Comparison of ENCODE assay signal across 11 mouse cellular contexts in the genomic region with DNA sequence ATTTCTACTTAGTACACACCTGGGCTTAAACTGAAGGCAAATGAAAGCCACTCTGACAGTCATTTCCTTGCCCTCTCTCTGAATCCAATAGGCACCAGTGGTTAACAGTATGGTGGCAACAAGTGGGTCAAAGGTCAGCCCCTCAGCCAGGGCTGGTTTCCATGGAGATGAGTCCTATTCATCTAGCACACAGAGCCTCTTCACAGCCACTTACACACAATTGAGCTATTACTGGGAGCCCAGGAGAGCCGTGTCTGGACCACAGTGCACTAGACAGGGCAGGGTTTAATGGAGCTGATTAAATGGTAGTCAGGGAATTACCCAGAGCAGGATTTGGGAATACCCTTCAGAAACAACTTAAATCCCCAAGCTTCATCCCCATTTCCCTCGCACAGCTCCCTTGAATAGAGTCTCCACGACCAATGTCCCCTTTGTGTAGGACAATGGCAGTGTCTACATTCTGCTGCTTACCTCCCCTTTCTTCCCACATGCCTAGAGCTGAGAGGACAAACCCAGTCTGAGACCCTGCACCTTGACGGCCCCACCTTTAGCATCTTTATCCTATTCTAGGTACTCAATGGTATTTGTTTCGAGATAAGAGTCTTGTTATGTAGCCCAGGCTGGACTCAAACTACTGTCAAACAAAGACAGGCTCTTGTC.
DNase-seq lines count a peak whose midpoint lies in the region; ATAC-seq and TF ChIP-seq lines count a peak whose summit lies in the region.
"Had no signal": no experiment of that assay in that cellular context is flagged by ENCODE, and none has a peak within 500 bp of the region (broad histone marks: within the 10 kb centered on the region; RNA-seq: fewer than 3 reads in every experiment).

No protein-coding gene starts in this region.

- no peak overlapping the region for H3K9ac ChIP-seq in forebrain, postnatal 0 days
- H3K9ac ChIP-seq in midbrain, embryonic 13.5 days (replicated peaks), result no peak overlapping the region
- H3K9ac ChIP-seq: embryonic facial prominence, embryonic 12.5 days had no signal

- no peaks in the 10 kb centered on the region for H3K36me3 ChIP-seq in testis, adult 2 months (ENCODE audit: control insufficient read depth, insufficient read depth, low read length)
- H3K36me3 ChIP-seq in forebrain, postnatal 0 days (ENCODE audit: insufficient read depth), result no peaks in the 10 kb centered on the region
- H3K36me3 ChIP-seq in midbrain, embryonic 13.5 days, result no peaks in the 10 kb centered on the region

- peak; percentile 31; the same call in 1 of the 2 replicates for TF ChIP-seq POLR2A in testis, adult 2 months (IDR thresholded peaks at IDR 0.05; ENCODE audit: control insufficient read depth, low read depth, low read length)

- TF ChIP-seq CTCF in testis, adult 2 months (IDR thresholded peaks at IDR 0.05; ENCODE audit: control insufficient read depth, insufficient read depth, insufficient replicate concordance, low read depth, low read length), result no peak
- no peak for TF ChIP-seq CTCF in forebrain, postnatal 0 days (IDR thresholded peaks at IDR 0.05; ENCODE audit: low read depth)

- no peak for DNase-seq in testis, postnatal 10 days (ENCODE audit: low spot score)
- no peak for DNase-seq in forebrain, postnatal 0 days
- DNase-seq in yolk sac, embryonic 10.5 days (ENCODE audit: low spot score), result no peak
- no peak for DNase-seq in adrenal gland, adult (ENCODE audit: inconsistent age in 2 of 2, low spot score in 1 of 2)
- DNase-seq: kidney, adult 18-20 months had no signal

- no peaks in the 10 kb centered on the region for H3K27me3 ChIP-seq in testis, adult 2 months (ENCODE audit: control insufficient read depth, insufficient read depth, low read length)
- H3K27me3 ChIP-seq in forebrain, postnatal 0 days (ENCODE audit: insufficient read depth, low read length), result no peaks in the 10 kb centered on the region
- peaks cover 7% of the 10 kb centered on the region; the same call in 1 of the 2 replicates for H3K27me3 ChIP-seq in midbrain, embryonic 13.5 days
- H3K27me3 ChIP-seq: embryonic facial prominence, embryonic 12.5 days had no signal

- peaks cover 4% of the 10 kb centered on the region for H3K4me1 ChIP-seq in testis, adult 2 months (ENCODE audit: control insufficient read depth, insufficient read depth, low read length)
- no peaks in the 10 kb centered on the region for H3K4me1 ChIP-seq in forebrain, postnatal 0 days (ENCODE audit: insufficient read depth)
- peaks cover 27% of the 10 kb centered on the region for H3K4me1 ChIP-seq in midbrain, embryonic 13.5 days (replicated peaks)

- H3K27ac ChIP-seq in testis, adult 2 months (ENCODE audit: control insufficient read depth, insufficient read depth, low read depth, low read length), result no peak overlapping the region; the same call in 1 of the 2 replicates
- H3K27ac ChIP-seq in forebrain, postnatal 0 days (ENCODE audit: low read depth, low read length), result no peak overlapping the region
- H3K27ac ChIP-seq in midbrain, embryonic 13.5 days, result peak overlapping the region; percentile 55
- H3K27ac ChIP-seq: embryonic facial prominence, embryonic 12.5 days had no signal

- H3K4me2 ChIP-seq in forebrain, postnatal 0 days (ENCODE audit: low read depth), result no peak overlapping the region
- H3K4me2 ChIP-seq in midbrain, embryonic 13.5 days (replicated peaks), result no peak overlapping the region
- H3K4me2 ChIP-seq: embryonic facial prominence, embryonic 12.5 days; liver, embryonic 11.5 days had no signal

- H3K4me3 ChIP-seq in testis, adult 2 months (ENCODE audit: control insufficient read depth, low read depth, low read length), result peak overlapping the region; percentile 35
- no peak overlapping the region for H3K4me3 ChIP-seq in forebrain, postnatal 0 days (ENCODE audit: low read depth, low read length)
- no peak overlapping the region for H3K4me3 ChIP-seq in midbrain, embryonic 13.5 days (replicated peaks)
- H3K4me3 ChIP-seq: embryonic facial prominence, embryonic 12.5 days had no signal

- no peaks in the 10 kb centered on the region for H3K9me3 ChIP-seq in forebrain, postnatal 0 days (ENCODE audit: low read length)
- H3K9me3 ChIP-seq in midbrain, embryonic 13.5 days, result no peaks in the 10 kb centered on the region
- H3K9me3 ChIP-seq: embryonic facial prominence, embryonic 12.5 days had no signal

- WGBS in forebrain, postnatal 0 days, result 16% methylated on average over 5 of the region's 5 CpGs
- WGBS in midbrain, embryonic 13.5 days, result 11% methylated on average over 5 of the region's 5 CpGs

- ATAC-seq in forebrain, postnatal 0 days, result peak; percentile 84
- peak; percentile 93 for ATAC-seq in midbrain, embryonic 13.5 days
- no peak for ATAC-seq in monocyte, adult 5-6 weeks (replicated peaks; ENCODE audit: insufficient number of reproducible peaks, low FRiP score, low TSS enrichment, poor library complexity, severe bottlenecking)
- ATAC-seq in megakaryocyte, adult 5-6 weeks (ENCODE audit: poor library complexity, severe bottlenecking), result no peak

Comparison
In these comparisons a context has a peak if more than half of its experiments do, and no peak if none do; other contexts are left out.
1. ATAC-seq: peak in forebrain, postnatal 0 days (single experiment) and midbrain, embryonic 13.5 days (single experiment); none in monocyte, adult 5-6 weeks (single experiment) and megakaryocyte, adult 5-6 weeks (single experiment).